ENCODE assay signal across 11 mouse cellular contexts in genomic region chr9:59667250-59667649, GRCm38 (mm10). TPM values are rescaled to one million over a fixed set of nuclear protein-coding genes. Genes with fewer than 3 reads are reported as not detected.
DNase-seq lines count a peak whose midpoint lies in the region; ATAC-seq and TF ChIP-seq lines count a peak whose summit lies in the region.
"Had no signal": no experiment of that assay in that cellular context is flagged by ENCODE, and none has a peak within 500 bp of the region (broad histone marks: within the 10 kb centered on the region; RNA-seq: fewer than 3 reads in every experiment).

No protein-coding gene starts in this region.

- H3K4me3 ChIP-seq in neural tube, embryonic 14.5 days (ENCODE audit: low read depth, low read length): no peak overlapping the region
- H3K4me3 ChIP-seq in thymus, adult 2 months (ENCODE audit: control insufficient read depth, insufficient read depth, low read length): no peak overlapping the region

- H3K9ac ChIP-seq in neural tube, embryonic 14.5 days (replicated peaks; ENCODE audit: low read depth, low read length): no peak overlapping the region

- ATAC-seq in frontal cortex, adult (ENCODE audit: low TSS enrichment): peak; percentile 64
- ATAC-seq in granulocyte monocyte progenitor cell, adult 5-6 weeks (replicated peaks; ENCODE audit: poor library complexity, severe bottlenecking): 0 out of 2 replicates have a peak, but pooled peaks have one; percentile 41
- peak; percentile 73; the same call in 1 of the 2 replicates for ATAC-seq in neural tube, embryonic 14.5 days (ENCODE audit: low read depth)

- H3K36me3 ChIP-seq in neural tube, embryonic 14.5 days (ENCODE audit: control insufficient read depth, insufficient read depth, low read length): peaks cover 65% of the 10 kb centered on the region
- peaks cover 70% of the 10 kb centered on the region for H3K36me3 ChIP-seq in thymus, adult 2 months (ENCODE audit: control insufficient read depth, insufficient read depth, low read length)

- TF ChIP-seq POLR2A in thymus, adult 2 months (IDR thresholded peaks at IDR 0.05; ENCODE audit: control insufficient read depth, extremely low read depth, insufficient read depth, low read length, poor library complexity): no peak

- H3K27me3 ChIP-seq in neural tube, embryonic 14.5 days (ENCODE audit: control insufficient read depth, insufficient read depth, low read length): no peaks in the 10 kb centered on the region
- H3K27me3 ChIP-seq in thymus, adult 2 months (ENCODE audit: control insufficient read depth, insufficient read depth, low read length): no peaks in the 10 kb centered on the region

- peak overlapping the region; percentile 12; the same call in 1 of the 2 replicates for H3K27ac ChIP-seq in neural tube, embryonic 14.5 days (ENCODE audit: low read depth, low read length)
- H3K27ac ChIP-seq in thymus, adult 2 months (ENCODE audit: control insufficient read depth, insufficient read depth, low read length): no peak overlapping the region

- no peak for DNase-seq in frontal cortex, postnatal 25 days (ENCODE audit: low spot score in 2 of 2)
- DNase-seq in left cerebral cortex, postnatal 25 days (ENCODE audit: low spot score in 2 of 2): peak; percentile 56 to 72
- no peak for DNase-seq in left cerebral cortex, postnatal 4 days
- no peak for DNase-seq in frontal cortex, postnatal 10 days (ENCODE audit: low spot score in 2 of 2)
- no peak for DNase-seq in thymus, adult 2 months
- DNase-seq: kidney, postnatal 25 days; retina, postnatal 1 day had no signal

- intact Hi-C loops in left cerebral cortex, postnatal 25 days (cut with DNase I): no loop called here
- intact Hi-C loops in left cerebral cortex, postnatal 4 days (cut with DNase I): no loop called here

- H3K9me3 ChIP-seq in neural tube, embryonic 14.5 days (ENCODE audit: control insufficient read depth, low read length): no peaks in the 10 kb centered on the region

- 67% methylated on average over 4 of the region's 4 CpGs for WGBS in neural tube, embryonic 14.5 days
- WGBS in thymus, adult 2 months: 83% methylated on average over 4 of the region's 4 CpGs

- H3K4me2 ChIP-seq in neural tube, embryonic 14.5 days (ENCODE audit: low read depth, low read length): no peak overlapping the region

- TF ChIP-seq CTCF in thymus, adult 2 months (IDR thresholded peaks at IDR 0.05; ENCODE audit: borderline replicate concordance, control insufficient read depth, extremely low read depth, insufficient read depth, low read length, poor library complexity): no peak

- H3K4me1 ChIP-seq in neural tube, embryonic 14.5 days (ENCODE audit: control insufficient read depth, insufficient read depth, low read length): peaks cover 13% of the 10 kb centered on the region
- no peaks in the 10 kb centered on the region for H3K4me1 ChIP-seq in thymus, adult 2 months (replicated peaks; ENCODE audit: control insufficient read depth, insufficient read depth, low read length)

RNA-seq across cellular contexts. Expression of gene Pkm, which starts 11.1 kb away (rescaled TPM):
- total RNA-seq in left cerebral cortex, postnatal 25 days (2021): 1,000 to 10,000 TPM; 1,173 to 1,205 TPM
- 100 to 1,000 TPM; 517 to 569 TPM for total RNA-seq in left cerebral cortex, postnatal 4 days (2021)
- 513 and 525 TPM in 2 replicates for total RNA-seq in granulocyte monocyte progenitor cell, adult 5-6 weeks (2014; fragmentation: Nextera tagmentation)
- 1,005 and 1,006 TPM in 2 replicates for total RNA-seq in granulocyte monocyte progenitor cell, adult 5-6 weeks (2017)
- polyA plus RNA-seq in neural tube, embryonic 14.5 days (2014; fragmentation: Nextera tagmentation; extraction: Ambion mirVana): 834 and 964 TPM in 2 replicates
- polyA plus RNA-seq in thymus, adult 2 months (2012; rRNA removed): 916 and 1,063 TPM in 2 replicates

RNA-seq across cellular contexts. Expression of gene Gramd2, which starts 12.7 kb away (rescaled TPM):
- total RNA-seq in left cerebral cortex, postnatal 25 days (2021): 10 to 100 TPM in 1 of 2 experiments, 1 to 10 TPM in 1; 9.9 to 10.7 TPM
- total RNA-seq in left cerebral cortex, postnatal 4 days (2021): 10 to 100 TPM; 21.0 to 24.4 TPM
- total RNA-seq in granulocyte monocyte progenitor cell, adult 5-6 weeks (2014; fragmentation: Nextera tagmentation): not detected in 2 replicates
- total RNA-seq in granulocyte monocyte progenitor cell, adult 5-6 weeks (2017): not detected in 2 replicates
- 3.1 and 6.0 TPM in 2 replicates for polyA plus RNA-seq in neural tube, embryonic 14.5 days (2014; fragmentation: Nextera tagmentation; extraction: Ambion mirVana)
- 0.69 and 1.00 TPM in 2 replicates for polyA plus RNA-seq in thymus, adult 2 months (2012; rRNA removed)
- total RNA-seq: liver, adult 2 months had no signal

RNA-seq across cellular contexts. Expression of gene Parp6, which starts 50.2 kb away (rescaled TPM):
- 100 to 1,000 TPM; 173 TPM for total RNA-seq in left cerebral cortex, postnatal 25 days (2021)
- 100 to 1,000 TPM; 199 to 208 TPM for total RNA-seq in left cerebral cortex, postnatal 4 days (2021)
- total RNA-seq in granulocyte monocyte progenitor cell, adult 5-6 weeks (2014; fragmentation: Nextera tagmentation): 24.7 and 34.6 TPM in 2 replicates
- 10.9 and 21.2 TPM in 2 replicates for total RNA-seq in granulocyte monocyte progenitor cell, adult 5-6 weeks (2017)
- polyA plus RNA-seq in neural tube, embryonic 14.5 days (2014; fragmentation: Nextera tagmentation; extraction: Ambion mirVana): 246 and 258 TPM in 2 replicates
- polyA plus RNA-seq in thymus, adult 2 months (2012; rRNA removed): 45.3 and 62.9 TPM in 2 replicates

Comparison
In these comparisons a context has a peak if more than half of its experiments do, and no peak if none do; other contexts are left out.
1. DNase-seq: peak in left cerebral cortex, postnatal 25 days (2 of 2); none in frontal cortex, postnatal 25 days (0 of 2), left cerebral cortex, postnatal 4 days (single experiment), frontal cortex, postnatal 10 days (0 of 2) and thymus, adult 2 months (single experiment).
2. RNA of gene Gramd2, which starts 12.7 kb away (total RNA-seq): 21.0 to 24.4 TPM in left cerebral cortex, postnatal 4 days and 9.9 to 10.7 TPM in left cerebral cortex, postnatal 25 days; not detected in granulocyte monocyte progenitor cell, adult 5-6 weeks; every median in the first group is over 10 times any median in the second.
3. RNA of gene Parp6, which starts 50.2 kb away (total RNA-seq): 199 to 208 TPM in left cerebral cortex, postnatal 4 days and 173 TPM in left cerebral cortex, postnatal 25 days; 10.9 to 34.6 TPM in granulocyte monocyte progenitor cell, adult 5-6 weeks; every median in the first group is over 4 times any median in the second.
4. Peak in every context shown above with its lines, with median percentiles within 50 percentile points of each other: ATAC-seq.